Mouse (Mus musculus) lung, adult 2 months (tissue): ENCODE results near the gene Trnt1. TPM values are rescaled to one million over a fixed set of nuclear protein-coding genes. Genes with fewer than 3 reads are reported as not detected.

Experiments
- DNase-seq: peaks from one replicate; pipeline ENCODE4 v3.0.0; 2022
- H3K4me1 ChIP-seq: fragments of 200-500 bp; 2 replicates; pipeline ENCODE4 v1.6.1; 2011; ENCODE audit warnings: low read length; ENCODE audit not compliant: control insufficient read depth, insufficient read depth
- H3K4me3 ChIP-seq: fragments of 200-500 bp; replicated peaks from 2 replicates; pipeline ENCODE3; 2011; ENCODE audit warnings: low read depth, mild to moderate bottlenecking, control low read depth, low read length; ENCODE audit errors: extremely low read depth
- CTCF ChIP-seq: fragments of 200-500 bp; IDR thresholded peaks from 2 replicates; pipeline ENCODE4 v1.5.1; 2011; ENCODE audit warnings: mild to moderate bottlenecking, low read length, control low read depth; ENCODE audit not compliant: insufficient read depth
- POLR2A ChIP-seq: fragments of 200-500 bp; IDR thresholded peaks from 2 replicates; pipeline ENCODE4 v1.6.1; 2011; ENCODE audit warnings: low read depth, mild to moderate bottlenecking, control low read depth, low read length, borderline replicate concordance; ENCODE audit errors: extremely low read depth
- WGBS: fragments of 180-500 bp; shearing (Covaris S2); methylation state at CpG from one replicate; pipeline ENCODE4 v1.1.7; 2018; 5-methylcytosine and 5-hydroxymethylcytosine counted together
- polyA plus RNA-seq: library from polyadenylated mRNA; depleted of rRNA; stranded (reverse); fragments of >200 nt; gene quantifications from 2 replicates; pipeline ENCODE4 v1.2.3, GENCODE M21; 2012

Trnt1 gene
- polyA plus RNA-seq, 1 experiment, result 8.4 TPM

DNA sequence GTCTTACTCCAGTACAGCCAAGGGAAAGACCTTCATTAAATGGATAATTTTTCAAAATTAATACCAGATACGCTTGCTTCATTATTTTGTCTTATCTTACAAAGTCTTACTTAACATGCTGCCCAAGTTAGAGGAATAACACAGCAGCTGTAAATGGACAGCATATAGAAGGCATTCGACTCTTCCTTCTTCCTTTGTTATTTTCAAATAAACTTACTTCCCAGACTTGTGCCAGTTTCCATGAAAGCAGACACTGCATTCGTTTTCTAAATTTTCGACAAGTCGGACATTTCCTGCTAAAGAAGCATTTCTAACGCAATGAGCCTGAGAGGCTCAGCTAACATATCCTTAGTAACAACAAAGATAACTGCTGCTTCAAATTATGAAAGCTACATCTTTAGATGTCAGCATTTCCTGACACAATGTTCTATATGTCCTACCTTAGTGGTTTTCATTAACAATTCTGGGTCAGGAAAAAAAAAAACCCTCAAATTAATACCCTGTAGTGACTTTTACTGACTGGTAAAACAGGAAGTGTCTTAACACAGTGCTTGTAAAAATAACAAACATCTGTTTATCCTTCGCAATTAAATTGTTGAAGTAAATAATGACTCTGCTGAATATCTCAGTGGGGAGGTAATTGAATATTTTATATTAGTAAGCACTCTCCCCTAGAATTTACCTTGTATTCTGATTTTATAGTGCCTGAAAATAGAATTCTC is 23.1 kb upstream of the Trnt1 start:
- Histone ChIP-seq H3K4me1 (no peaks in the 10 kb centered on the region), H3K4me3 (no peak overlapping the region)
- DNase-seq, result no peak
- 48% methylated on average over 7 of the region's 7 CpGs for WGBS
- TF ChIP-seq CTCF, result no peak
- TF ChIP-seq POLR2A, result no peak

DNA sequence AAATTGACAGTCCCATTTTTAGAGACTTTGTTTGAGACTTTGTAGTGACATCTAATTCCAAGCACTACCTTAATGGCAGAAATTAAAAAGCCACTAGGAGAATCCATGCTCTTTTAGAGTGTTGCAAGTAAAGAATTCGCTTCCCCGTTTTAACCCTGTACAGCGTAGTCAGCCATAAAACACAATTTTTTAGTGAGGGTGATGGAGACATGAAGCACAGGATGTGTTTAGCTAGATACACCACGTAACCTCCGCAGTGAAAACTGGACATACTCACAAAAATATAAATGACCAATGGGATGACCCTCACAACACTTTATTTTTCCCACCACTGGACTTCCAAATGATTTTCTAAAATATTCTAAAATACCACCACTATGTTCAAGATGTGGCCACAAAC is 21.7 kb upstream of the Trnt1 start:
- H3K4me1 ChIP-seq, result no peaks in the 10 kb centered on the region
- TF ChIP-seq POLR2A (no peak), CTCF (no peak)
- 88% methylated on average over 5 of the region's 5 CpGs for WGBS
- no peak overlapping the region for H3K4me3 ChIP-seq
- DNase-seq, result no peak

DNA sequence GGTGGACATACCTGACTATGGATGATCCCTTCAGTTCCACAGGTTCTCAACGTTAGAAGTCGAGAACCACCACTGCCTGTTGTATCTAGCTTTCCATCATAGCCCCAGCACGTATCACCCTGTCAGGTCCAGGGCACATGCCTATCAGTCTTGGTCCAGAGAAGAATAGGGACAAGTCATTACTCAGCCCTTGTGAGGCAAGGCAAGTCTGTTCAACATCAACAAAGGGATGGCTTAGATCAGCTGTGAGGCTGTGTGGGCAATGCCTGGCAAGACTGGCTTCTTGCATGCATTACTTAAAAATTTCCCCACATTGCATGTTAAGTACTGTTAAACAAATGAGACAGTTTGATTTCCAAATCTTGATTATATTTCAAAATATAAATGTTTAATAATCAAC is 21.1 kb upstream of the Trnt1 start:
- no peak for DNase-seq
- no peak for TF ChIP-seq POLR2A
- TF ChIP-seq CTCF, result no peak
- WGBS, result 73% methylated on average over 3 of the region's 3 CpGs
- Histone ChIP-seq H3K4me1 (no peaks in the 10 kb centered on the region), H3K4me3 (no peak overlapping the region)

DNA sequence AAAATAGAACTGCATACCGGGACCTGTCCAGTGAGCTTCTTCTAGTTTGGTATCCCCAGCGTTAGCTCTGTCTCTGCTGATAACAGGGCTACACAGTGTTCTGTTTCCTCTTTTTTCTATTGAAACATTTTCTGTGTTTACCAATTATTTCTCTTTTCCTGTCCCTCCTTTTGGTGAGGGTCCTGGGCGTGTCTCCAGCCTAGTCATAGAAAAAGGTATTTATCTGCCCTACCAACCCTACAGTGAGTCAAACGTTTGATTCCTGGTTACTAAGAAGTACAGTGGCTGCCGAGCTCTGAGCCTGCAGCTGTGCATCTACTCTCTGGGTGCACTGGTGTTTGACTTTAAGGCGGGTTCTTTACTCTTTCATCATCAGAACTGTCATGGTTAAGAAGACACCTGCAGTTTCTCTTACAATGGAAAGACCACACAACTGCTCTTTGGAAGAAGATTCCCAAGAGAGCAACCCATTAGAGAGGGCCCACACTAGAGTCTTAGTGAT is 20.0 kb upstream of the Trnt1 start, which contains the start of gene Il5ra:
Il5ra (minus strand) TSS at position 151 of the 502 bp plus-strand sequence.
- DNase-seq, result no peak
- H3K4me1 ChIP-seq, result no peaks in the 10 kb centered on the region
- H3K4me3 ChIP-seq, result no peak within 1 kb of the TSS
- WGBS, result 33% methylated on average over 6 of the region's 6 CpGs
- TF ChIP-seq CTCF (no peak), POLR2A (no peak)

DNA sequence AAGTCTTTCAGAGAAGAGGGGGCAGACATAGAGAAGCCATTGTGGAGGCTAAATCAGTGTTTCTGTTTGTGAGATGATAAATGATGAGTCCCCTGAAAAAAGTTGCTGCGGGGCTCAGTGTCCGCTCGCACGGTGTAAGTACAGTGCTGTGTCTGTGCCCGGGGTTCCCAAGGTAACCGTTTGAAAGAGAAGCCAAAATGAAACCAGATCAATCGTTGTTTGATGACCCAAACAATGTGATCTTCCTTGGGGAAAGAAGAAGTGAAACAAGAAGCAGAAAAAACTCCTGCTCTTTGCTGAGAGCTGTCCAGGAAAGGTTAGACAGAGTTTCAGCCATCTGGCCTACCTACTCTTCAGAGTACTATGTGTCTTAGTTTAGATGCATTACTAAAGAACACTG is 18.6 kb upstream of the Trnt1 start:
- TF ChIP-seq CTCF (no peak), POLR2A (no peak)
- H3K4me1 ChIP-seq, result no peaks in the 10 kb centered on the region
- WGBS, result 71% methylated on average over 7 of the region's 7 CpGs
- no peak for DNase-seq
- no peak overlapping the region for H3K4me3 ChIP-seq

DNA sequence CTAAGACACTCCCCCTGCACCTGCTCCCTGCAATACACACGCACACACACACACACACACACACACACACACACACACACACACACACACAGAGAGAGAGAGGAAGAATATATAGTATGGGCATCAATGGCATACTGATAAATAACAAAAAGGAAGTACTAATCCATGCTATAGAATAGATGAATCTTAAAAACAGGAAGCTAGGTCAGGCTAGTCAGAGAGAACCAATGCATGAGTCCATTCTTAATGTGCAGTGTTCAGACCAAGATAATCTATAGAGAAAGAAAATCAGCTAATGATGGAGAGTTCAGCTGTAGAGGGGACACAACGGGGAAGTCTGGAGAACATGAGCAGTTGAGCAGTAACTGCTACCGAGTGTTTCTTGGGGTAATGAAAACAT is 10.6 kb upstream of the Trnt1 start:
- Histone ChIP-seq H3K4me1 (no peaks in the 10 kb centered on the region), H3K4me3 (no peak overlapping the region)
- no peak for DNase-seq
- 67% methylated on average over 3 of the region's 3 CpGs for WGBS
- TF ChIP-seq CTCF (no peak), POLR2A (no peak)

DNA sequence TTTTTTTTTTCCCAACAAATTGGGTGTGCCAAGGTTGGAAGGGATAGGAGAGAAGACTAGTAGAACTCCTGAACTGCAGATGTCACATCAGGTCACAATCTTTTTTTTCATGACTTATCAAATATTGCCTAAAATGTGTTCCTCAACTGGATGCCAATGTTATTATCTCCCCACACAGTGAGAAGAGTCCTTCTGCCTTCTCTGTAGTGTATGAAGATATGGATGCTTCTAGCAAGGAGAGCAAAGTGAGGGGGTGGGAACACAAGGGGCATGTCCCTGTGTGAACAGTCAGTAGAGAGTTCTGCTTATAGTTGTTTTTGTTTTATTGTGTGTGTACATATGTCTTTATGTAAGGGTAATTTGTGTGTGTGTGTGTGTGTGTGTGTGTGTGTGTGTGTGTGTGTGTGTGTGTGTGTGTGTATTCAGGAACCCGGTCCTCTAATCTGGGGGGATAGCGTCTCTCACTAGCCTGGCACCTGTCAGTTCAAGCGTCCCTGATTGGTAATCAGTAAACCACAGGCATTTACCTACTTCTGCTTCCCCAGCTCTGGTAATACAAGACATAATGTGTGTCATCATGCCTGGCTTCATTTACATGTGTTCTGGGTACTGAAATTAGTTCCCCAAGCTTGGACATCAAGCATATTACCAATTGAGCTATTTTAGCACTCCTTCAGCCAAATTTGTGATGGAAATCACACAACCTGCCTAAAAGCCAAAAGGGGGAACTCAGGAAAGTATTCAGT is 8.3 kb upstream of the Trnt1 start:
- WGBS, result 64% methylated on average over 3 of the region's 3 CpGs
- no peak for TF ChIP-seq CTCF
- TF ChIP-seq POLR2A, result no peak
- Histone ChIP-seq H3K4me3 (no peak overlapping the region), H3K4me1 (no peaks in the 10 kb centered on the region)
- DNase-seq, result no peak

DNA sequence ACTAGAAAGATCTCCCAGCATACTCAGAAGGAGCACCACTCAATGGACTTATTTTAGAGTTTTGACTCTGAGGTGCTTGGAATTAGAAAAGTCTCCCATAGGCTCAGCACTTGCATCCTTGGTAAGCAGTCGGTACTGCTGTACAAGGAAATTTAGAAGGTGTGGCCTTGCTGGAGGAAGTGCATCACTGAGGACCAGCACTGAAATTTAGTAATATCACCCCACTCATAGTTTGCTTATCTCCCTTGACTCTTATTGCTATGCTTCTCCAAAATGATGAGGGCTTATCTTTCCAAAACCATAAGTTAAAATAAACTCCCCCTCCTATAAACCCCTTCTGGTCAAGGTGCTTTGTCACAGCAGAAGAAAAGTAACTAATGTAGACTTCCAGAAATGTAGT is 7.4 kb upstream of the Trnt1 start:
- H3K4me3 ChIP-seq, result no peak overlapping the region
- DNase-seq, result no peak
- no peak for TF ChIP-seq POLR2A
- TF ChIP-seq CTCF, result no peak
- WGBS, result 70% methylated on average over 1 of the region's 1 CpGs
- no peaks in the 10 kb centered on the region for H3K4me1 ChIP-seq

DNA sequence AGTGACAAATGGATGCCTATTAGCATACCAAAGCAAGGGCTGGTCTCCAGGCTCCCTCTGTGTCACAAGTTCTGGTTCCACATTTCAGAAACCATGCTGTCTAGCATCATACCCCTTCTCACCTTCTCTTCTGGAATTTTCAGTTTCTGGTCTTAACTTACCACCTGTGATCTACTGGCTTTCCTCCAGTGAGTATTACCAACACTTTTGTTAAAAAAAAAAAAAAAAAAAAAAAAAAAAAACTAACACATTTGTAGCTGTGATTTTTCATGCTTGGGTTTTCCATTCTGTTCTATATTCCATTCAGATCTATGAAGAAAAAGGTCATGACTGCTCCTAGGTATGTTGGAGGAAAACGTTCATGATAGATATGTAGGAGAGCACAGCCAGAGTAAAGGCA is 3.0 kb upstream of the Trnt1 start:
- no peak for TF ChIP-seq POLR2A
- TF ChIP-seq CTCF, result no peak
- no peak for DNase-seq
- peaks cover 7% of the 10 kb centered on the region; the same call in 1 of the 2 replicates for H3K4me1 ChIP-seq
- no peak overlapping the region for H3K4me3 ChIP-seq
- 70% methylated on average over 1 of the region's 1 CpGs for WGBS
